Mouse (Mus musculus): ENCODE results near the gene Nat14.
"Not testable (repeated sequence)": the region's sequence is repeated elsewhere in the genome, so short reads cannot be mapped to it uniquely, and the experiment has no call there.

Nat14 gene

DNA sequence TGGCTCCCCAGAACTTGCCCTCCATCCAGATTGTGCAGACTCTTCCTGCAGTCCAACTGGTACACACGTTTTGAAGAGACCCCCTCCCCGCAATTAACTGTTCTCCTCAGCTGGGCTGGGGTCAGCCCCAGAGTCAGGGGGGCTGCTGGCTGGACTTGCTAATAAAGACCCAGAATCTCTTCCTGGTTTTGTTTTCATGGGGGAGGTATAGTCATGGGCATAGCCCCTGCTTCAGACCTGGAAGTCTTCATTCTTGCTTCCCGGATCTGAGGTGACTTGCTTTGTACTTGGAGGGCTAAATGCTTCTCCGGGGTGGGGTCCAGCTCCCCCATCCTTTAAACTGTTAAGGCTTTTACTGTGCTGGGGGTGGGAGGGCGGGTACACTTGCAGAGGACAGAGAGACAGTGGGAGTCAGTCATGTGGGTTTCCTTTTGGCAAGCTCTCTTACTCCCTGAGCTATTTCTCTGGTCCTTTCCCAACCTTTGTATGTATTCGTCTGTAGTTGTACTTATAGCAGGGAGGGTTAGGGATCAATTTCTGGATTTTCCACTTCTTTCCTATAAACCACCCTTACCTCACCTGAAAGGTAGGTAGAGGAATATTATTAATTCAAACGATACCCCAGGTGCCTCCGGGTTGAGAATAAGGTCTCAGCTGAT, at the start of gene Nat14:
TSS of gene Nat14 (plus strand) at position 205 of the 659 bp plus-strand sequence.
- no peak for DNase-seq (ENCODE audit: low read depth in 2 of 2, low spot score in 2 of 2)

DNA sequence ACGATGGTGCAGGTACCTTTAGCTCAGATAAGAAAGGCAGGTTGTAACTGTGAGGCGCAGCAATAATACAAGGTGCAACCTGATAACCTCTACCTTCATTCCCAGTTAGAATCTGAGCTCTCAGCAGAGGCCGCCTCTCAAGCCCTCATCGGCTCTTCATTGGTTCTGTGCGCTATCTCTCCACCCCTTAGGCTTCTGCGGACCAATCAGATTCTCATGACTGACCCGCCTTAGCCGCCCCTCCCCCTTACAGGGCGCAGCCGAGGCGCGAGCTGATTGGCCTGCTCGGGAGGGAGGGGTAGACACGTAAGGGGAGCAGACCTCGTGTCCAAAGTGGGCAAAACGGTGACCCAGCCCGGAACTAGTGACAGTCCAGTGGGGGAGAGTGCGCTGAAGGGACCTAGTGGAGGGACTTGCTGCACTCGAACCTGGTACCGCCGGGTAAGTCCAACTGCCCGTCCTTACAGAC, 45.0 kb upstream of the Nat14 start, which contains the start of gene Isoc2a:
TSS of gene Isoc2a (plus strand) at position 401 of the 469 bp plus-strand sequence.
- peak; percentile 67 to 77 for DNase-seq (ENCODE audit: low read depth in 2 of 2, low spot score in 2 of 2)

DNA sequence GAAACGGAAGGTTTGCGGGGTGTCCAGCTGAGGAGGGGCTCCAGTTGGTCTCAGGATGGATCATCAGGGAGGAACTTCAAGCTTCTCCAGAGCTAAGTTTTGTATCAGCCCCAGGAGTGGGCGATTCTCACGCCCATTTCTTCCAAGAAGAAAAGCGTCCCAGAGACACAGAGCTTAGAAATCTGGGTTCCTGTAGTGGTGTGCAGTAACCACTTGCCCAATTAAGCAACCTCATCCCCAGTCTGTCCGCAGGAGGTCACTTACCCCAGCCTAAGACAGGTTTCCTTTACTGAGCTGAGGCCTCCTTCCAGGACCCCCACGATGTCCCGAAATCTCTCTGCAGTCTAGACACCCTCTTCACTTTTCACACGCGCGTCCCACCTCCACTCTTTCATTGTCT, 44.6 kb upstream of the Nat14 start:
- no peak for DNase-seq (ENCODE audit: low read depth in 2 of 2, low spot score in 2 of 2)

DNA sequence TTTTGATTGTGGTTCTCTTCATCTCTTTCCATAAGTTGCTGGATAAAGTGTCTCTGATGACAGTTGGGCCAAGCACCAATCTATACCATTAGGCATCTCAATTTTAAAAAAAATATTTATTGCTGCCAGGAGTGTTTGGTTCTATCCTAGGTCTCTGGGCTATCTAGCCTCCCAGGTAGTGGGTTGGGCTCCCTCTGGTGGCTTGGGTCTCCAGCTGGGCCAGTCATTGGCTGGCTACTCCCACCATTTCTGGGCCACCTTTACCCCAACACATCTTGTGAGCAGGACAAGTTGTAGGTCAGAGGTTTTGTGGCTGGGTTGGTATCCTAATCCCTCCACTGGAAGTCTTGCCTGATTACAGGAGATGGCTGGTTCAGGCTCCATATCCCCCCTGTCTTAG, 43.6 kb upstream of the Nat14 start:
- DNase-seq (ENCODE audit: low read depth in 2 of 2, low spot score in 2 of 2), result no peak

DNA sequence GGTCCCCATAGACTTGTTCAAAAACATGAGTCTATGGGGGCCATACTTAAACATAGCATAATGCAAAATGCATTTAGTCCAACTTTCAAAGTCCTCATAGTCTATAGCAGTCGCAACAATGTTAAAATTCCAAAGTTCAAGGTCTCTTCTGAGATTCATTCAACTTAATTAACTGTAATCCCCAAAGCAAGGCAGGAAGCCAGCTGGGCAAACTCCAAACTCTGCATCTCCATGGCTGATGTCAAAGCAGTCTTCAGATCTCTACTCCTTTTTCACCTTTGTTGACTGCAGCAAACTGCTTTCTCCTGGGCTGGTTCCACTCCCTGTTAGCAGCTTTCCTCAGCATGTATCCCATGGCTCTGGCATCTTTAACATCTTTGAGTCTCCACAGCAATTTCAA, 42.8 kb upstream of the Nat14 start:
- not testable (repeated sequence) for DNase-seq (ENCODE audit: low read depth in 2 of 2, low spot score in 2 of 2)

DNA sequence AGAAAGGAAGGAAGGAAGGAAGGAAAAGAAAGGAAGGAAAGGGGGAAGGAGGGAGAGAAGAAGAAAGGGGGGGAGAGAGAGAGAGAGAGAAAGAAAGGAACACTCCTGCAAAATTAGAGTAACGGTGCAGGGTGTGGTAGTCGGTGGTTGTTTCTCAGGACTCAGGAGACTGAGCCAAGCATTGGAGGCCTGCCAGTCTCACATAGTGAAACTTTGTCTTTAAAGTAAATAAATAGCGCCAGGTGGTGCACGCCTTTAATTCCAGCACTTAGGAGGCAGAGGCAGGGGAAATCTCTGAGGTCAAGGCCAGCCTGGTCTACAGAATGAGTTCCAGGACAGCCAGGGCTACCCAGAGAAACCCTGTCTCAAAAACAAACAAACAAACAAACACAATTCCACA, 35.1 kb upstream of the Nat14 start:
- no peak for DNase-seq (ENCODE audit: low read depth in 2 of 2, low spot score in 2 of 2)

DNA sequence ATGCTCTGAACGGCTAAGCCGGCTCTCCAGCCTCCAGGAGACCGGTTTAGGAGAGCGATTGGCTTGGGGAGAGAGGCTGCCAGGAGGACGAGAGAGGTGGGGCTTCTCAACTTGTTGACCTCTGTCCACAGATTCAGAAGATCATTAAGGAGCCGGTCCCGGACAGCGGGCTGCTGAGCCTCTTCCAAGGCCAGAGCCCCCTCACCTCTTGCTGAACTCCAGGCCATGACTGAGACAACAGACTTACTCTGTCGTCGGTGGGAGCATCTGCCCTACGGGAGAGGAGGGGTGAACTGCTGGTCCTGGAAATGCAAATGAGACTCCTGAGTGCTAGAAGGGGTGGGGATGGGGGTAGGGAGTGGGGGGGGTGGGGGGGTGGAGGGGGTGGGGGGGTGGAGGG, 26.6 kb upstream of the Nat14 start:
- DNase-seq (ENCODE audit: low read depth in 2 of 2, low spot score in 2 of 2), result no peak

DNA sequence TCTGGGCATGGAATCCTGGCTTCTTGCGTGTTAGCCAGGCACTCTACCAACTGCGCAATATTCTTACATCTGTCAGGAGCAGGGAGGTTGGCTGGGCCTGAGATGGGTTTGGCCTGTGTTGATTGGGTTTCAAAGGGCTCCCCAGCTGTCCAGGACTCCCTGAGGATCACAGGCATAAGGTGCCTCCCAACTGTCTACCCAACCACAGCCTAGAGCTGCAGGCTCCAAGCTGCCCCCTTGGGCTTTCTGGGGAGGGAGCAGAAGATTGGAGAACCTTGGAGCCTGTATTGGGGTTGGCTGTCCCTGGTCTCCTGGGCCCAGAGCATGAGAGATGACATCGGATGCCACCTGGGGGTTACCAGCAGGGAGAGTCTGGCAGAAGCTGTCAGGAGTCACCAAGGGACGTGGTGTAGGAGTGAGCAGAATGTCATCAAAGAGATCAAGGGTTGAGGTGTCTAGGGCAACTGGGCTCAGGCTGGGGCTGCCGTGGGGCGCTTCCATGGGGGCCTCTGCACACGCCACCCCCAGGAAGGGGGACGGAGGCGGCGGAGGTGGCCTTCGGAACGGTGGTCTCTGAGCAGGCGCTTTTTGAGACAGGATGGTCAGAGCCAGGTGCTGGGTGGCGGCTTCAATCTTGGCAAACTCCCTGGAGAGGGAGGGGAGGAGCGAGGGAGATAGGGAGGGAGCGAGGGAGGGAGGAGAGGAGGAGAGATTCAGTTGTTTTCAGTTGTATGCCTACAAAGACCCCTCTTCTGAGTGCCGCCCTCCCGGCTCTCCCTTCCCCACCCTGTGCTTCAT, 22.8 kb upstream of the Nat14 start:
- DNase-seq (ENCODE audit: low read depth in 2 of 2, low spot score in 2 of 2), result no peak

DNA sequence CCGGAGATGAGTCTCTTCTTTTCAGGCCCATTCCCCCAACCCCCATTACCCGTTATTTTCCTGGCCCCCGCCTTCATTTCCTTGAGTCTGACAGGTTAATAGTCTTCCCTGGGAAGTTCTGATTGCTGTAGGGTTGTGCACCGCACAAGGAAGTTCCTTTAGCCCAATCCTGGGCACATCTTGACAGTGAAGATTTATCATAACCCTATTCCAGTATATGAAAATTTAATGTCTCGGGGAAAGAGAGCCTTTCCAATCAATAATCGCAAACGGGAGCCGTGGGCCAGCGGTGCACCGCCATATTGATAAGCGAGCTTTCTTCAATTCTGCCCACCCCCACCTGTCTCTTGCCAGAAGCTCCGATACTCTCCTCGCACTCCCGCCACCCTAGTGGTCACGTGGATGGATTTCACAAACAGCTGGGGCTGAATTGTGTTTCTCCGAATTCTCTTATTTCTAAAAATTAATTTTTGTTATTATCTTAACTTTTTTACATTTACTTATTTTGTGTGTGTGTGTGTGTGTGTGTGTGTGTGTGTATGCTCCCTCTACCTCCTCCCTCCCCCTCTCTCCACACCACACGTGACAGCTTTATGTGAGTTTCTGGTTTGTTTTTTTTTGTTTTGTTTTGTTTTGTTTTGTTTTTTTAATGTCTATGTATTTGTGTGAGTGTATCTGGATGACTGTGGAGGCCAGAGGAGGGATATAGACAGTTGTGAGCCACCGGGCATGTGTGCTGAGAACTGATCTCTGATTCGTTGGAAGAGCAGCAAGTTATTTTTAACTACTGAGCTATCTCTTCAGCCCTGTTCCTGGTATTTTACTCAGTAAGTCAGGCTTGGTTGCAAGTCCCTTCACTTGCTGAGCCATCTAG, 21.9 kb upstream of the Nat14 start:
- DNase-seq (ENCODE audit: low read depth in 2 of 2, low spot score in 2 of 2), result no peak

DNA sequence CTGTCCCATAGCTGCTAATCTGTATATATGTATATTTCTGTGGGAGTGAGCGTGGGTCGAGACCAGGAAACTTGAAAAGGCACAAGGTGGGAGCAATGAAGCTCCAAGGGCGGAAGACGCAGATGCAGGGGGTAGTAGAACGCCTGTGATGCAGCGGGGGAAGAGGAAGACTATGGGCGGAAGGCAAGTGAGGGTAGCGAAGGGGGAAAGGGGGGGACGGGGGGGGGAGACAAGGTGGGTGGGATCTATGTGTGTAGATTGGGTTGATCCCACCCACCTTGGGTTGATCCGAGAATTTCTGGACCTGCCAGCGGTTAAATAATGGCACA, 21.3 kb upstream of the Nat14 start:
- no peak for DNase-seq (ENCODE audit: low read depth in 2 of 2, low spot score in 2 of 2)

DNA sequence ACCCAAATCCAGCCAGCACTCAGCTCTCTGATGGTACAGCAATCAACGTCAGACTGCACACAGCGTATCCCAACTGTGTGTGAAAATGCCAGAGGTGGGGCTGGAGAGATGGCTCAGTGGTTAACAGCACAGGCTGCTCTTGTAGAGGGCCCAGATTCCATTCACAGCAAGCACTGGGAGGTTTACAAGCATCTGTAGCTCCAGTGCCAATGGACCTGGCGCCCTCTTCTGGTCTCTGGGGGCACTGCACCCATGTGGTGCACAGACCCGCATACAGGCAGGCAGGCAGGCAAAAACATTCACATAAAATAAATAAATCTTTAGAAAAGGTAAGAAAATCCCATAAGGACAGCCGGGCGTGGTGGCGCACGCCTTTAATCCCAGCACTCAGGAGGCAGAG, 20.7 kb upstream of the Nat14 start:
- peak; percentile 42 to 52 for DNase-seq (ENCODE audit: low read depth in 2 of 2, low spot score in 2 of 2)

DNA sequence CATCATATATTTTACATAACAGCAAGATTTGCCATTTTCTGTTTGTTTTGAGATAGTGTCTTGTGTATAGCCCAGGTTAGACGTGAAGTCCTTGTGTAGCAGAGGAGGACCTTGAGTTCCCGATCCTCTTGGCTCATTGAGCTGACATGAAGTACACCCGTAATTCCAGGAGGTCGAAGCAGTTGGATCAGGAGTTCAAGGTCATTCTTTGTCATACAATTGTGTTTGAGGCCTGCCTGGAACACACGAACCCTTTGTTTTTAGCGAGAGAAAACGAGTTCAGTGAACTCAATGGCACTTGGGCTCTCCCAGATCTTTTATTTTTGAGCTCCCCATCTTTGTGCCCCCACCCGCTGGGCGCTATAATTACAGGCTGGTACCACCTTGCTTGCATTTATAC, 19.4 kb upstream of the Nat14 start:
- DNase-seq (ENCODE audit: low read depth in 2 of 2, low spot score in 2 of 2), result no peak

DNA sequence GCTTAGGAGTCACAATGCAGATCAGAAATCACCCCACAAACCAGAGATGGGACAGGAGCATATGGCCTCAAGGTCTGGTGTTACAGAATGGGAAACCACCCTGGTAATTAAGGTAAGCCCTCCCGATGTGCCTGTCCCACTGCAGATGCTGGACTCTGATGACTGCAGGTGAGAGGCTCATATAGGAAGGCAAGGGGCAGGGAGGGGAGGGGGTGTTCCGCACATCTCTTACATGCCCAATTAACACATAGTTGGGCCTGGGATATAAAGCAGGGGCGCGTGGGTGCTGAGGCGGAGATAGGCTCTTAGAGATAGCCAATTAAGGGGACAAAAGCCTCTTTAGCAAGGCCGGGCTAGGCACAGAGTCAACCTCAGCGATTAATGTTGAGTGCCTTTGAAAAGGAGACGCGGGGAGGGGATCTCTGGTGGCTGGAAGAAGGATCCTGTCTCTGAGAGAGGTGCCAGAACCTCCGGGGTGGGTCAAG, 15.3 kb upstream of the Nat14 start, which contains the start of gene Gm36210:
TSS of gene Gm36210 (minus strand) at position 51 of the 485 bp plus-strand sequence.
- DNase-seq (ENCODE audit: low read depth in 2 of 2, low spot score in 2 of 2), result no peak

DNA sequence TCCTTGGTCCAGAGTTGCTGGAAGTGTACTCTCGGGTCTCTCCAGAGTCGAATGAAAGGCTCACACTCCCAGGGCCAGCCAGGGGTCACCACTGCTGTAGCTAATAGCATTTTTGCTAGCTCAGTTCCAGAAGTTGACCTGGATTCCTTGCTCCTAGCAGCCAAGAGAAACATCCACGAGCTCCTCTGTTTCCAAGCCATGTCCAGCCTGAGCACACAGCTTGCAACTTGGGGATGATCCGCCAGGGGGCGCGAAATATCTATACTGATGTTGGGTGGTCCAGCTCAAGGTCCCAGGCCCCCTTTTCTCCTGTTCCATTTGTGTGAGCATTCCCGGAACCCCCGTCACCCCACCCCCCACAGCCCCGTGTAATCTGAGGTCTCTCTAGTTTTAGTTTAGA, 10.3 kb upstream of the Nat14 start:
- DNase-seq (ENCODE audit: low read depth in 2 of 2, low spot score in 2 of 2), result peak; percentile 45 to 46

DNA sequence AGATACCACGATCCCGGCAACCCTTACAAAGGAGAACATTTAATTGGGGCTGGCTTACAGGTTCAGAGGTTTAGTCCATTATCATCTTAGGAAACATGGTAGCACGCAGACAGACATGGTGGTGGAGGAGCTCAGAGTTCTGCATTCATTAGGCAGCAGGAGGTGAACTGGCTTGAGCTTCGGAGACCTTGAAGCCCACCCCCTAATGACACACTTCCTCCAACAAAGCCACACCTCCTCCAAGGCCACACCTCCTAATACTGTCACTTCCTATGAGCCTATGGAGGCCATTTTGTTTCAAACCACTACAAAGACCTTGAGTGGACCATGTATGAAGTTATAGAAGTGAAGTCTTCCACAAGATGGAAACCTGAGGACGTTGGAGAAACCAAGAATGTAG, 9.6 kb upstream of the Nat14 start:
- DNase-seq (ENCODE audit: low read depth in 2 of 2, low spot score in 2 of 2), result no peak

DNA sequence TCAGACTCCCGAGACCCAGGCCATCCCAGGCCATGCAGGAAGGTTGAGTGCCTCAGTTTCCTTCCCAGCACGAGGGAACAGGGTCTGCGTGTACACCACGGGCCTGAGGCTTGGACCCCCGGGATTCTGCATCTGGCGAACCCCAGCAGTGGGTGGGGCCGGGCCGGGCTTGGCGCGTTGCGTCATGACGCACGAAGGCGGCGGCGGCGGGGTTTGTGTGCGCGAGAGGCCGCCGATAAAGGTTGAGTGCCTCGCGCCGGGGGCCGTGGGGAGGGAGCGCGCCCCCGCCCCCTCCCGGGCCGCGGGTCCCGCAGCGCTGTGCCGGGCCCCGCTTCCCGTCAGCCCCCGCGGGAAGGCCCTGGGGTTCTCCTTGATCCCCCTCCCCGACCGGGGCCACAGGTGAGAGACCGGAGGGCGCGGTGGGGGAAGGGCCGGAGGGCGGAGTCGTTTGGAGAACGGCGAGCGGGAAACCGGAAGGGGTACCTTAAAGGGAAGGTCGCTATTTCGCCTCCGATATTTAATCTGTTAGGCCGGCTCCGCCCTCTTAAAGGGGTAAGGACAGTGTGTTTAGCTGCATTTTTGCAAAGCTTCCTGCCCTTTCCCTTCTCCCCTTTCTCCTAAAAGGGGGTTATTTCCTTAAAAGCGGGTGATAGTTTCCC, 6.7 kb upstream of the Nat14 start, which contains the start of gene Zfp628:
TSS of gene Zfp628 (plus strand) at position 211 of the 659 bp plus-strand sequence.
- peak; percentile 88 to 93 for DNase-seq (ENCODE audit: low read depth in 2 of 2, low spot score in 2 of 2)

DNA sequence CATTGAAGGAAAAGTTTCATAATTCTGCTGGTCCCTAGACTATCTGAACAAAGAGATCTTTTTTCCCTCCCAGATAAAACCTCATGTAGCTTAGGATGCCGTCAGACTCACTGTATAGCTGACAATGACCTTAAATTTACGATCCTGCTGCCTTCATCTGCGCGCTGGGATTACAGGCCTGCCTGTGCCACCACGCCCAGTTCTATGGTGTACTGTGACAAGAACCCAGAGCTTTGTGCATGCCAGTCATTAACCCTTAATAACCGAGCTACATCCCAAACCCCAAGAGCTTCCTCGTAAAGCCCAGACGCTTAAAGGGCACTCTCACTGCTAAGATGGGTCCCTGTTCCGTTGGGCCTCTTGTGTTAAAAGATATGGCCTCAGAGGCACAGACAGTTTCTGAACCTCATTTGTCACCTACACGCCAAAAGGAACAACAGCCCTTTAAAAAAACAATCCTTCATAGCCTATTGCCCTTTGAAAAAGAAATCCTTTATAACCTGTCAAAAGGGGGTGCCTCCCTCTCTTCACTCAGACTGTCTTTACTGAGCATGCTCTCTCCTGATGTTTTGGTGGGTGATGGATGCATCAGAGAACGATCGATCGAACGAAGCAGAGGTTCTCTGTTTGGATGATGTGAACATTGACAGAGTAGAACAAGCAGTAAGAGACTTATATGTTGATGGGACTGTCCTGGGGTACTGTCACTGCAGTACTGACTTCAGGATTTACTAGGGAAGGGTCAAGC, 6.0 kb upstream of the Nat14 start:
- DNase-seq (ENCODE audit: low read depth in 2 of 2, low spot score in 2 of 2), result no peak

DNA sequence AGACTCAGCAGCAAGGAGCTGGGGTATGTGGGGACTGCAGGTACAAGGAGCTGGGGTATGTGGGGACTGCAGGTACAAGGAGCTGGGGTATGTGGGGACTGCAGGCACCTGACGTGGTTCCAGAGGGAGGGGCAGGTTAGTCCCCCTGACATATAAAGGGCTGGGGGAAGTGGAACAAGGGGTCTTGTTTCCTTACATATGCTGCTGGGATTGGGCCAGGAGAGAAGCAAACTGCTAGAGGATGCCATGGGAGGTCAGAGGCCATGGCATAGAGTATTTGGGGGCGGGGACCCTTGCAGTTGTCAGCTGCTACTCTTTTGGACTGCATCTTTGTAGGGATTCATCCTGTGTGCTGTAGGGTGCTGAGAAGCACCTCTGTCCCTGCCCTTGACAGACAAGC, 4.3 kb upstream of the Nat14 start:
- no peak for DNase-seq (ENCODE audit: low read depth in 2 of 2, low spot score in 2 of 2)

DNA sequence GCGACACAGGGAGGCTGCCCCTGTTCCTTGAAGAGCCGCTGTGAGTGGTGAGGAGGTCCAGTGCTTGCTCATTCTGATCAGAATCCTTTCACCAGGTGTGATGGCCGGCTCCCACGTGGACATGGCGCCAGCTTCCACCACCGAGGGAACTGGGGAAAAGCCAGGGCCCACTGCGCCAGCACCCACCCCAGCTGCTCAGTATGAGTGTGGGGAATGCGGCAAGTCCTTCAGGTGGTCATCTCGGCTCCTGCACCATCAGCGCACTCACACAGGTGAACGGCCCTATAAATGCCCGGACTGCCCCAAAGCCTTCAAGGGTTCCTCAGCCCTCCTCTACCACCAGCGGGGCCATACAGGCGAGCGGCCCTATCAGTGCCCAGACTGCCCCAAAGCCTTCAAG, 3.1 kb upstream of the Nat14 start:
- DNase-seq (ENCODE audit: low read depth in 2 of 2, low spot score in 2 of 2), result no peak

DNA sequence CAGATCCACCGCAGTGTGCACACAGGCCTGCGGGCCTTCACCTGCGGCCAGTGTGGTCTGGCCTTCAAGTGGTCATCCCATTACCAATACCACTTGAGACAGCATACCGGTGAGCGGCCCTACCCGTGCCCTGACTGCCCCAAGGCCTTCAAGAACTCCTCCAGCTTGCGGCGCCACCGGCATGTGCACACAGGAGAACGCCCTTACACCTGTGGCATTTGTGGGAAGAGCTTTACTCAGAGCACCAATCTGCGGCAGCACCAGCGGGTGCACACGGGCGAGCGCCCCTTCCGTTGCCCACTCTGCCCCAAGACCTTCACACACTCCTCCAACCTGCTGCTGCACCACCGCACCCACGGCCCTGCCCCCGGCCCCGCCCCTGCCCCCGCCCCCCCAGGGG, 2.7 kb upstream of the Nat14 start:
- DNase-seq (ENCODE audit: low read depth in 2 of 2, low spot score in 2 of 2), result no peak
